Mouse (Mus musculus) right cerebral cortex, postnatal 10 days (tissue): ENCODE measurements at regions not wholly inside any gene's neighbourhood (a gene's known extent, or its start where the extent isn't known, plus 50 kb on each side); places are given as distances from the start of the nearest gene placed in this dataset.
A peak's percentile ranks its signal among the peaks of the same experiment; 100 is the strongest.

Source experiments
- DNase-seq, 2 experiments: peaks; one replicate each; pipeline ENCODE4 v3.0.0; 2021; ENCODE audit warnings: low spot score in 2 of 2

DNA sequence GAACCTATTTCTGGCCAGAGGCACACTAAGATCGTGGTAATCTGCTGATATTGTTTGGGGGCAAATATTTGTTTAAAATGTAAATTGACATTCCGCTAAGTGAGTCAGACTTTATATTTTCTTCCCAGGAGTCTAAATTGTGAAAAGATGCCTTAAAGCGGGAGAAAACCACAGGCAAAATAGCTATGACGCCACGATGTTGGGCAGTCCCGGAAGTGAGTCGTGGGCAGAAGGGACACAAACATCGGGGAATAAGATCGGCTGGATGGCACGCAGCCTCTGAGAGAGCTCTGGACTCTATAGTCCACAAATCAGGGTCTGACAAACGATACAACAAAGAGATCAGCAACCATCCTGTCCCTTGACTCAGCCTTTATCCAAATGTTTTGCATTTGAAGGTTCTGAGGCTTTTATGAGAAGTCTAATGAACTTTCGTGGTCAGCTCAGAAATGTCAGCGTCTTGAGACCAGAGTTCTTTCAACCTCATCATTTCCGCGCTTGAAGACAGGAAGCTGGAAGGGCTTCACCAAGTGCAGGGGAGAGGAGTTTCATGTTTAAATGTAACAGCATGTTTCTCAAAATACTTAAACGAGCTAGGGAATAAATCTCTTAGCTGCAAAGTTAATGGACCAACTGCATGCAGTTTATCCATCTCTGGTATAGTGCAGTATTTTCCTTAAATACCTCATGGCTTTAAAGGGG is 472.2 kb upstream of the Intu start:
- no peak for DNase-seq

DNA sequence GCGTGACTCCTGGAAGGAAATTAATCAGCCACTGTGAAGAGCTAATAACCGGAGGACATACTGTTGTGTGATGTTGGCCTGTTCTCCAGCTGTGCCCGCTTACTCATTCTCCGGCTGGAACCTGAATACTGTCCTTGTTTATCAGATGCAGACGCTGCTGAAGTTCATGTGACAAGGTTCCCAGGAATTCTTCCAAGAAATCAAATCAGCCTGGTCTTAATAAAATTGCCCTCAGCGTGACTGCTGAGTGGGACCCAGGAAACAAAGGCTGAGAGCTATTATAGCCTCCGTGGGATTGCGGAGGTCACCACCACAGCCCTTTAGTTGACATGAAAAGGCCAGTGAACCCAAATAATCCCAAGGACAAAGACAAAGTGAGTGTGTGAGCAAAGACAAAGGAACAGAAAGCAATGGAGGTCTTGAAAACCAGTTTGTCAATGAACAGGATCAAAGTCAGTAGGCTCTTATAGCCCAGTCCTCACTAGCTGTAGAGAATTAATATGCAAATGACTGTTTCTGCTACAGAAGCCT is 460.9 kb upstream of the Intu start:
- peak in 1 of 2 experiments; percentile 36 for DNase-seq

DNA sequence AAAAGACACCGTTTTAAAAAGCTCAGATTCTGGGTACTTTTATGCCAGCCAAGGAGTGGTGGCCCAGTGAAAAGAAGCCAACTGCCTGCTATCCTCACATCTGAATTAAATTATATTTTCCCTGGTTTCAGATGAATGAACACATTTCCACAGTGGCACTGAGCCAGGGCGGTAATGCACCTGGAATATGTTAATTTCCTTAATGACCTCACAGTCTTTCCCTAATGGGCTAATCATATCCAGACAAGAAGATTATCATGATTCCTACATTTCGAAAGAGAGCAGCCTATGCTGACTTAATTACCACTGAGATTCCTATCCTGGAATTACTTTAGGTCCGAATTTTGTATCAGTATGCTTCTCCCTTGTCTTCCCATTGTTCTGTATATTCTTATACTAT is 454.3 kb upstream of the Intu start:
- no peak for DNase-seq

DNA sequence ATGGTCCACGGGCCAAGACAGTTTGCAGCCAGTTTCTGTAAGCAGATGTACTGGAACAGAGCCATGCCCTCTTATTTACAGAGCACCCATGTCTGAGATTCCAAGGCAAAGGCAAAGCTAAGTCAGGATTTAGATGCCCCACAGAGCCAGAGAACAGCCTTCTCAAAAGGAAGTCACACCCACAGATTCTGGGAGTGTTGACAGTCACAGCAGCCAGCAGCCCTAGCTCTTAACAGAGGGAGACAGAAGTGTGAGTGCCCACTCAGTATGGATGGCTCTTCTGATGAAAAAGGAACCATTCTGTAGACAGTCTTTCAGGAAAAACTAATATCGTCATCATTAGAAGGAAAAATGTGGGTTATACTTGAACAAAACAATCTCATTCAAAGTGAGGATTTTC is 446.0 kb upstream of the Intu start:
- no peak for DNase-seq

DNA sequence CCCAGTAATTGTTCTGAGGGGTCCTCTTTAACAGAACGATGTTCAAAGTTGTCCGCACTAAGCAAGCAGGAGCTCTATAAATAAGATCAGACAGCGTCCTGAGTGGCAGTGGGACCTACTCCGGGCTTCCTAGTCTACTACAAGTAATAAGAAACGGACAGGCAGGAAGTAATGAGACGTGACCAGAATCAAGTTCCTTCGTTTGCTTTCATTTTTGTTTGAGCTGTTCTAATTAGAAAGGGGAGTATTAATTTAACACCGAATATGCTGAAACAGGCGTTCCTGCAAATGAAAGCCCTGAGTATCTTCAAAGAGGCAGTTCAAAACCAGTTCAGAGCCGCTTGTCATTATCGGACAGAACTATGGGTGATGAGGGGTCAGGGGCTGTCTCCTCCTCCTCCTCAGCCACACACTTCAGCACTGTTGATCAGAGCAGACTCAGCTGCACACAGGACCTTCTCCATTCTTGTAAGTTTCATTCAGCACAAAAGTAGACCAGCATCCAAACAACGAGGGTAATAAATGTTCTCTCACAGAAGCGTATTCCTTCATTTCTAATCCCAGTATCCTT is 439.2 kb upstream of the Intu start:
- no peak for DNase-seq

DNA sequence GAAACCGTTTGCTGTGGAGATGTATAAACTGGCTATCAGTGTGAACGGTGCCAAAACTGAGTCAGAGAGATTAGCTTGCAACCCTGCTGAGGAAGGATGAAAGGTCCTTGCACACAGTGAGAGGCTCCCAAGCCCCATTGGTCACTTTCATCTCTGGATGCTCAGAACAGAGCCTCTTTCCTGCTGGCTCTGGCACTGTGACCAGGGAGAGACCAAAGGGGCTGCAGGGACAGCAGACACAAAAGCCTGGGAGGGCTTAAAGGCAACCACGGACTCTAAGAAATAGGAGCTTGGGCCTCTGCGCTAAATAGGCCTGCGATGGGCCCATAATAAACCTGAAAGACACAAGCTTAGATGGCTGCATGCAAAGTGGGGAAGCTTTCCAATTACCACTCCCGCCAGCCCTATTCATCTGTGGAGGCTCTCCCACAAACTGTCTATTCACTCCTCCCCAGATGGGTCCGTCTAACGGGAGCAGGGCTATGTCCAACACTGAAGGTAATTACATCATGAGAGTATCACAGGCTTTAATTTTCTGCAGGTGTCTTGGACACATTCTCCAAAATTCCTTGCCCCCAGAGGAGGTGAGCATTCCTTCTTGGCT is 438.2 kb upstream of the Intu start:
- DNase-seq, result peak; percentile 31 to 32

DNA sequence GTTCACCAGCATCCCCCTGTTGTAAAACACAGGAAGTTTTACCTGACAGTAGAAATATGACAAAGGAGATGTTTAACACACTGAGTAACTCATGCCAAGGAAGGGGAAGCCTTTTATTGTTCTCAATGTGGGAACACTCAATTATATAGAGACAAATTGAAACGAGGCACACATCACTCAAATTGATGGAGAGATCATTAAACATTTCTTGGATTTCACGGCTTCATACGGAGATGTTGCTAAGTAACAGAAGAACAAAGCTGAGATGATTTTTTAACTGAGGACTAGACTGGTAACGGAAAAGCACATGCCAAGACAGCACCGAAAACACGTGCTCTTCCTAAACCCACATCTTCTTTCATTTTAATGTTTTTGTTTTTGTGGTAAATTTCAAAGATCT is 437.0 kb upstream of the Intu start:
- no peak for DNase-seq

DNA sequence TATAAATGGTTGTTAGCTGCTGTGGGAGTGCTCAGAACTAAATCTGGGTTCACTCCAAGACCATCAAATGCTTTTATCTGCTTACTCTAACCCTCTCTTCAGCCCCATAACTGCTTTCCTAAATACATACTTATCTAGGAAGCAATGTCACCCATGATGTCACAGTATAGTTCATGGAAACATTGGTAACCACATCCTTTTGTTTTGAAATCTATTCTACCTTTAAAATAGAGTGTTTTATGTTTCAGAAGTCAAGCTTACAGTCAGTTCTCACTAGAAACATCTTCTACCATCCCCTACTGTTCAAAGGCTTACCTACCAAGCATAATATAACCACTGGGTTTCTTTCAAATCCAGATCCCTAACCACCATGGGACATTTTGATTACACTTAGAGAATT is 436.4 kb upstream of the Intu start:
- no peak for DNase-seq

DNA sequence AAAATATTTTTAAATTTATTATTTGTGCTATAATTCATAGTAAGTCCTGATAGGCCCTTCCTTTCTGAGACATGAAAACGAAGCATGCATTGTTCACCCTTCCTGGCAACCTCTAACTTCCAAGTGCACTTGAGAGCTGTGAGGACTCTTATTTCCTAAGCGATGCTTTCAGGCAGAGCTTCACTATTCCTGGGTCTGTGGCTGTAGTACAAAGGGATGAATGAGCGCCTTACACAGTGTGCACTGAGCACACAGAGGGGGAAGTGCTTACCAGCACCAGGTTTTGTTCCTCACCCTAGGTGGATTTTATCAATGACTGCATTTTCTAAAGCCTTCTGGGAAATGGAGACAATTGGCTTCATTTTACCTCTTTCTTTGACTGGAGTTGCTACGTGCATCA is 428.4 kb upstream of the Intu start:
- no peak for DNase-seq

DNA sequence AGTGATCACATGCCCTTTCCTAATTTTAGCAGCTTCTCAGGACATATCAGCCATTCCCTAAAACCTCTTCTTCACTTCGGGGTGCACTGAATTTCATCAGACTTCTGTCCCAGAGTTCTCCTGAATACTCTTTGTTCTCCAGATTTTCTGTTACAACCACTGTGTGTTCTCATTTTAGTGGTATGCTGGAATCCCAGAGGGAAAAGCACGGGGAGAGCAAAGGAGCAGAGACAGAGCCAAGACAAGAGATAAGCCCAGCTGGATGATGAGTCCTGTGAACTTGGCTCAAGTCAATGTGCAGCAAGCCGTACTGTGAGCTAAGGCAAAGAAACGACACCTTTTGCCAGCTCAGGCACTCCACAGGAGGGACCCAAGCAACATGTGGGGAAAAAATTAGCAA is 416.3 kb upstream of the Intu start:
- no peak for DNase-seq

DNA sequence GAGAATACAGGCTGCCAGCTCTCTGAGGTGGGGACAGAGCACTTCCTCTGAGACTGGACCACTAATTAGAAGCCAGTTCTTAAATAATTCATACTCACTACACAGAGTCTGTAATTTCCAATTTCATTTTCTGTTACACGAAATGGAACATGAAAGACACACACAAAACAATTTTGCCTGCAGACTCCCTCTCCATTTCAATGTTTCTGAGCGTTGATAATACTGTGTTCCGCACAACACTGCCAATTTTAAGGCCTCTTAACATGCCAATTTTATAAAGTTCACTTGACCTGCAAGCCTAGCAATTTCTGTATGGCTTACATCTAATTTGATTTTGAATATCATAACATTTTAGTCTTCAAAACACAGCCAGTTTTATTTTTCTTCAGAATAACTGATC is 412.5 kb upstream of the Intu start:
- DNase-seq, result no peak

DNA sequence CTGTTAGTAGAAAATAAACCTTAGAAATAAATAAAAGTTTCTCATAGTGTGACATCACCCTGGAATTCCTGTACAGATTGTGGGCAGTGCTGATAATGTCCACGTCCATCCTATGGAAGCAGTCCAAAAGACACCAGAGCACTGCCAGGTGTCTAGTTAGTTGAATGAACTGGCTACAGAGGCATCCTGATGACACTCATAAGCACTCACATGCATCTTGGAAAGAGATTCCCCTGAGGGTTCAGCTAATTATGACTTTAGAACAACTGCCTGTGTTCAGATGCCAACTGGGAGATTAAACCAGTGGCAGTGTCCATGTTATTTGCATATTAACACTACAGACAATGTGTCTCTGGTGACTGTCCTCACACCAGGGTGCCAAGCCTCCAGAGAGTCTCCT is 411.6 kb upstream of the Intu start:
- peak in 1 of 2 experiments; percentile 27 for DNase-seq

DNA sequence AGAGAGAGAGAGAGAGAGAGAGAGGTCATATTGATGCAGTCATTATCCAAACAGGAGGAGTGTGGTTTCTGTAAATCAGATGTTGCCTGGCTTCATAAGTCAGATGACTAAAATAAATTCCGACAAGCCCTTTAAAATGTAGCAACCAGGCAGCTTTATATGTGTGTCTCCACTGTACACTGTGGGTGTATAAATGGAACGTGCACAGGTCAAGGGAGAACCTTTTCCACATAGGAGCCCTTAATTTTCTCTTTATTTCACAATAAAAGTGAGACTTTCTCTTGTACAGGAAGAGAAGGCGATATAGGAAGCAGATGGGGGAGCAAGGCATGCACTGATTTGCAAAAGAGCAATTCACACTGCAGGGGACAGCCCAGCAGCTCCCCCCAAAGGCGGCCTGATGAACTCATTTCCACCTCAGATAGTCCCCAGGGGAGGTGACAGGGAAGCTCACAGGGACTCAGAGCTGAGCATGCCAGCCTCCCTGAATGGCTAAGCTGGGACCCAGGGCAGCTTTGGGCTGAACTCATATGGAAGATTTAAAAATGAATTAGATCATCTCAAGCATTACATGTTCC is 410.7 kb upstream of the Intu start:
- DNase-seq, result peak; percentile 82 to 85

DNA sequence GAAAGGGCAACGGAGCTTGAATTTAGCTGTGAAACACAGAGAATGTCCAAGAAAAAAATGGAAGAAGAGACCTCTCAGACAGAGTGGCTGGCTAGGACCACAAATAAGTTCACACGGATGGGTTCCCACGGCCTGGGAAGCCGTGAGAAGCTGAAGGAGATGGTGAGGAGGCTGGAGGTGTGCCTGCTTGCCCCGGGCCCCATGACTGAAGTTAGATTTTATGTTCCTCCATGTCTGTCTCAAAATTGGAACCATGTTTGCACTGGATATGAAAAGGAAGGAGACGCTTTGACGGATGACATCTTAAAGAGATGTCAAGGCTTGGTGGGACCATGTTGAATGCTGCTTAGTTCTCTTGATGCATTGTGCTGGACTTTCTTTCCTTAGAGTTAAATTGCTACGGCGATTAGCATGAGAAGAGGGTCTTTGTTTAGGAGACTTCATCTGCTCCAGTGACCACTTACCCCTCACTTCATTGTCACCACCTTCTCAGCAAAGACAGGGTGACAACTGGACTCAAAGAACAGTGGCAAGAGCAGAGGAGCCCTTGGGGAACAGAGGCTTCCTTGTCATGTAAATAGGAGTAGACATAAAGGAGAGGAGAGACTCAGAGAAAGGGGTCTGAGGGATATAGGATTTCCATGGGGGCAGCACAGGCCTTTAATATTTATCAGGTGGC is 407.4 kb upstream of the Intu start:
- DNase-seq, result no peak

DNA sequence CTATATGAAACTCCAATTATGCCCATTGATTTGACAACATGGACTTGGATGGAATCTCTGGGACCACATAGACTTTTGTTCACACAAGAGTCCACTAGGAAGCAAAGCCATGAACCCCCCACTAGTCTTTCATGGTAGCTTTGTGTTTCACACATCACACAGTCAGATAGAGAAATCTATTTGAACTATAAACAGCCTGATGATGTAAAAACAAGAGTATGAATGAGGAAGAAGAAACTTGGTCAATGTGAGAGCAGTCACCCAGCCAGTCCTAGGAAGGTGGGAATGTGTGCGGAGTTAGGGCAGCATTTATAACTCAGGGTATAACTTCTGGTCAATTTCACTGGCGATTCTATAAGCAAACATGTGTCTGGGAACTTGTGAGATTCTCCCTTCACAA is 404.2 kb upstream of the Intu start:
- DNase-seq, result no peak

DNA sequence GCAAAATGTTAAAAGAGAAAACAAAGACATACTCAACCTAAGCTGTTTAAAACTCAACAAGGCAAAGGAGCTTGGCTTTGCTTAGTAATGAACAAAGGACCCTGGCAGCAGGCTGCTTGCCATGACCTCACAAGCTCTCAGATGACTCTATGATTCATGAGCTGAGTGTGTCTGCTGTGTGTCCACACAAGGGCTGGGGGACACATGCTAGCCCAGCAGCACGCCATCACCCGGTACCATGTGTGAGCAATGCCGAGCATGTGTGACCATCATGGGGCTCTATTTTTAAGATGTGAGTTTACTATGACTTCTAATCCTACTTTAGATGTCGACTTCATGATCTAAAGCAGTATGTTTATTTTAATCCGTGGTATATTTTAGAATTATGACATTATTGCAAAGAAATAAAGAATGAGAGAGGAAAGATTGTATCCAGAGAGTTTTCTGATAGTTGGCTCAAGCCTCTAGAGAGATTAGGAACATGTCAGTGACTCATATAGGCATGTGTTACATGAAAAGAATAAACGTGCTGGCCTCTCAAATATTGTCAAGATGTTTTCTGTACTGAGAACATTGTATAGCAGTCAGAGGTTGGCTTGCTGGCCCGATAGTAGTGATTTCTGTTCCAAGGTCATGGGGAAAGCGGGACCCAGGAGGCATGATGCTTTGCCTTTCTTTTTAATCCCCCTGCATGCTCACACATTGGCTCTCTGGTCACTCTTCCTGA is 400.1 kb upstream of the Intu start:
- DNase-seq, result no peak

DNA sequence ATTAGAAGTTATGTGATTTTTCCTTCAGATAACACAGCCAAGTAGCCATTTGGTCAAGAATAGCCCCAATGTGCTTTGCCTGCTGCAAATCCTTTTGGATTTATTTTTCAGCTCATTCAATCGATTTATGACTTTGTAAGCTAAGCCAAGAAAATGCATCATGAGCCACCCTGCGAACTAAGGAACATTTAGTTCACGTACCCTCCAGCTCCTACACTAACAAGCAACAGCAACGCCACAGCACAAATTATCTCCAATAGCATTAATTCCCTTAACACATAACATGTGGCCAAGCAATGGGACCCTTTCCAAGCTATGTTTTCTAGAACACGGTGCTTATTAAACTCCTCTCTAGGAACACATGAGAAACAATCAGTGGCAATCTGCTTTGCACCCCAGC is 392.4 kb upstream of the Intu start:
- DNase-seq, result no peak

DNA sequence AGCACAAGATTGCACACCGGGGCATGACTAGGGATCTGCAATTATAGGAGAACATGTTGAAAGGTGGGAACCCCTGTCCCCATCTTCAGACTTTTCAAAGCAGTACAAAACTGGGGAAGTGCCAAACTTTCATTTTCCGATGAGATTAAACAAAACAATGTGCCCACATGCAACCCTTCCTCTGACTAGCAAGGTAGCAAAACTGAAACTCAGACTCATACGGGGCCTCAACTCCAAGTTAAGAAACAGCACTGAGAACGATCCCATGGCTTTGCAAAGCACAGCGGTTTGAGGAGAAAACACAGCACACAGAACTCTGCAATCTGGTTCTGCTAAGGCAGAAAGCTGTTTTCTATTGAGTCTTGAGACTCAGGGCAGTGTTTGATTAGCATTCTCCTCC is 388.9 kb upstream of the Intu start:
- DNase-seq, result no peak

DNA sequence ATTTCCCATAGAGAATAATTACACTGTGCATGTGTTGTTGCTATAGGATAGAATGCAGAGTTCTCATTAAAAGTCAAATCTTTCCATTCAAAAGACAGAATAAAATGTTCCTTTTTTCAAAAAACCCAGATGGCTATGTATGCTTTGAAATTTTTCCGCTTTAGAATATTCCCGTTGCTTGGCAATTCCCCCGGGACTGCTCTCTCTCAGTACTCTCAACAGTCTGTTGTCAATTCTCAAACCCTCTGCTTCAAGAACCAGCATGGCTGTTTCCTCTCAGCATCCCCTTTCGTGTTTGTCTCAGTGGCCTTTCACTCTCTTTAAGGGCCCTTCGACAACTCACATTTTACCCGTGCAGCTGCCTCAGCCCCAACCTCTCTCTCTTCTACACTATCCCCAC is 372.5 kb upstream of the Intu start:
- peak; percentile 60 to 74 for DNase-seq

DNA sequence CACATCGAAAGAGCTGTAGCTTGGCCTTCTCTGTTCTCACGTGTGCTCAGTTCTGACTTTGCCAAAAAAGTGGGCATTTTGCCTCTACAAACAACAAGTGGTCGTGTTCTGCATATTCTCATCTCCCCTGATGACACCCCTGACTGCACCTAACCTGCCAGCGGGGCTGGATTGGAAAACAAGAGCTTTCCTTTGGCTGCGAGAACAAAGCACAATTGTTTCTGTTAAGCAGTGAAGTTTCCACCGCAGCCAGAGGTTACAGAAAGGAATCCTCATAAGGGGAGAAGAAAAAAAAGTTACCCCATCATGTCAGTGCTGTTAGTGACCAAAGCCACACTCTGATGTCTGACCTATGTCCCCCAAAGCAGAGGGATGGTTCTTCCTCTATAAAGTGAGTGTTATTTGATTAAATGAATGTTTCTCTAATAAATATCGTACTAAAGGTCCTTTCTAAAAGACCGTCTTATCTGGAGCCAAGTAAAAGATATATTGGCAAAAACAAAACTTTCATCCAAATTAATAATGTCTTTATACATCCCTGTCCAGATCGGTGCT is 371.4 kb upstream of the Intu start:
- DNase-seq, result no peak

DNA sequence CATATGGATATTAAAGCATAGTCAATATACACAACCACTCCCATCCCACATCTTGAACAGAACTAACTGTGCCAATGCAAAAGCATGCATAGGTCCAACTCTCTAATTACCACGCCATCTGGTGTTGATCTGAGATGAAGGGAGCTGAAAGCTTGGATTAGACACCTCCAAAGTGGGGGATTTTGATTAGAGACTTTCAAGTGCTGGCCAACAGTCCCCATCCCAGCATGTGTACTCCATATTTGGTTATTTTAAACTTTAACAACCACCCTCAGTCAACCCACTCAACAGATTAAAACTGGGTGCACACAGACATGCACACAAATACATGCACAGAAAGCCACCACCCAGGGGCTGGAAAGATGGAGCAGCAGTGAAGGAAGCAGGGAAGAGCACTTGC is 366.9 kb upstream of the Intu start:
- no peak for DNase-seq
